Mouse (Mus musculus) layer of hippocampus, postnatal 36 days (tissue): Measurements from ENCODE around the gene Zpr1. TPM values are rescaled to one million over a fixed set of nuclear protein-coding genes. Genes with fewer than 3 reads are reported as not detected.
"Not testable (repeated sequence)": the region's sequence is repeated elsewhere in the genome, so short reads cannot be mapped to it uniquely, and the experiment has no call there.

Source experiments
- DNase-seq, 2 experiments: peaks; one replicate each; pipeline ENCODE4 v3.0.0; 2022
- total RNA-seq, 2 experiments: library from RNA; stranded (reverse); gene quantifications; 2 replicates each; pipeline ENCODE4 v1.2.3; 2021

Zpr1 gene
- total RNA-seq, 2 experiments from 2014 or later = 37.9 to 40.6 TPM

GRCm38 (mm10) chr9:46268343-46268873 lies 4.5 kb upstream of the Zpr1 start, which contains the start of gene Apoa5:
Apoa5 (plus strand) TSS chr9:46268633.
- no peak for DNase-seq

GRCm38 (mm10) chr9:46269125-46269524 lies 3.7 kb upstream of the Zpr1 start:
- DNase-seq = no peak

DNA sequence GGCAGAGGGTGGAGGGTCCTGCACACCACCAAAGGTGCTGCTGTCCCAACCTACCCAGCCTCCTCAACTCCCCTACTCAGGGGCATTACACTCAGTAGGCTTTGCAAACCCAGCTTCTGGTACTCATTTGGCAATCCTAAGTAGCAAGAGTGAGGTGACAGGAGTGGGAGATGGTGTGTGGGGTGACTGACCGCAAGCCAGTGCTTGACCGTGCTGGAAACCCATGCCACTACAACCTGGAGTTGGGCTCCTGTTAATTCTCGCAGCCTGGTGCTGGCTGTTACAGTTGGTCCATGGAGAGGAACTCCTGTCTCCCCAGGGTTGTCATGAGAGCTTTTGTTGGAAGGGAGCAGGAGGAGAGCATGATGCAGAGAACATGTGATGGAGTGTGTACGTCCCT lies 2.1 kb upstream of the Zpr1 start:
- no peak for DNase-seq

- no peak for DNase-seq
These were observed 794 bp upstream of the Zpr1 start for GRCm38 (mm10) chr9:46272070-46272469.

DNA sequence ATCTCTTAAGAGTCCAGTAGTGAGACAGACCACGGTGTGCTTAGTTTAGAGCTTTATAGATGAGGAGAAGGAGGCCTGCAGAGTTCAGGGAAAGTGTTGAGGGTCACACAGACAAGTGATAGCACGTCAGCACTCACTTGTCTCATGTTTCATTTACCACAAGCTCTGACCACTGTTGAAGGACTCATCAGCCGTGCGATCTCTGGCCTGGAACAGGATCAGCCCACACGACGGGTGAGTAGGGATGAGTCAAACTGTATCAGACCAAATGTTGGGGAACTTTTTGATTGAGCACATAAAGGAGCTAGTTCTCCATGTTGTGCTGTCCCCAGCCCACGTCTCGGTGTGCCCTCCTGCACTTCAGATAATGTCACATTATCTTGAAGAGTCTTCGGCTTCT lies 1.6 kb downstream of the Zpr1 start:
- no peak for DNase-seq

DNA sequence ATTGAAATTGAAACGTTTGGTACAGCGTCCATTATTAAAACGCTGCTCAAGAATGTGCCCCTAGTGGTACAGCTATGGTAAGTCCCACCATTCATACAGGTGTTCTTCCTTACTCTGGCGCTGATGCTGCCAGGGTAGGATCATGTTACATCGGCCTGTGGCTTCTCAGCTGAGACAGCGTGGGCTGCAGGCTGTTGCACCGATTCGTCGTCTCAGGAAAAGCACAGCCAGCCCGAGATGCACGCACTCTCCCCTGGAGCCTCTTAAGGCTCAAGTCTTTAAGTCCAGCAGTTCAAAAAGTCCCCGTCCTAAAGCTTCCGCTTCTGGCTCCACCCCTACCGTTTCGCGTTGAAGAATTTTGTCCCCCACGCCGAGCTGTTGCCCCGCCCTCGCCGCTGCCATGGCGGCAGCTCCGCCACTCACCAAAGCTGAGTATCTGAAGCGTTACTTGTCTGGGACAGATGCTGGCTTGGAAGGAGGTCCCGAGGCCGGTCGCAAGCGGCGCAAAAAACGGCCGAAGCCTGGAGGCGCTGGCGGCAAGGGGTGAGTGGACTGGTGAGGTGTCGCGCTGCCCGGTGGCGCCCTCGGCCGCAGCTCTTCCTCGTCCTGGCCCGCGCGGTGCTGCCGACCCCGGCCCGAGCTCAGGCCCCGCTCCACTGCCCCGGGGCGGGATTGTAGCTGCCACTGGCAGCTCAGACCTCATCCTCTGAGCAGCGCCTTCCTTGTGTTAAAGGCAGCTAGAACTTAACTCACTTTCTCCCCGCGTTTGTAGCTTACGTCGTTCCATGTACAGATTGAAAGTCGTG lies 10.0 kb downstream of the Zpr1 start, which contains the start of gene Bud13:
Bud13 (plus strand) TSS at position 378 of the 806 bp plus-strand sequence.
- DNase-seq = peak; percentile 91 to 94

DNA sequence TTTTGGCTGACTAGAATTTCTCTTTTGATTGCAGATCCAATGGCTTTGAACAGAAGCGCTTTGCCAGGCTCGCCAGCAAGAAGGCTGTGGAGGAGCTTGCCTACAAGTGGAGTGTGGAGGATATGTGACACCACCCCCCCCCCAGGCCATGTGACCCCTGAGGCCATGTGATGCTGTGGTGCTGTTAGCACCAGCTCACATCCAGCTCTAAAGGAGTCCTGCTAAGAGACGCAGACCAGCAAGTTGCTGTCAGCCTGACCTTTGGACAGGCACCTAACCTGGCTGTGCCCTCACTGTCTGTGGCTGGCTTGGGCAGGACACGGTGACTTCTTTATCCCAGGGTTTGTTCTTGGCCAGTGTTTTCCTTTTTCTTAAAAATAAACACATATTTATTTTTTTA lies 25.5 kb downstream of the Zpr1 start:
- no peak for DNase-seq

- DNase-seq = peak; percentile 50
These were observed 29.3 kb downstream of the Zpr1 start for GRCm38 (mm10) chr9:46302142-46302541.

- DNase-seq = no peak
These were observed 36.3 kb downstream of the Zpr1 start for GRCm38 (mm10) chr9:46309121-46309520.

DNA sequence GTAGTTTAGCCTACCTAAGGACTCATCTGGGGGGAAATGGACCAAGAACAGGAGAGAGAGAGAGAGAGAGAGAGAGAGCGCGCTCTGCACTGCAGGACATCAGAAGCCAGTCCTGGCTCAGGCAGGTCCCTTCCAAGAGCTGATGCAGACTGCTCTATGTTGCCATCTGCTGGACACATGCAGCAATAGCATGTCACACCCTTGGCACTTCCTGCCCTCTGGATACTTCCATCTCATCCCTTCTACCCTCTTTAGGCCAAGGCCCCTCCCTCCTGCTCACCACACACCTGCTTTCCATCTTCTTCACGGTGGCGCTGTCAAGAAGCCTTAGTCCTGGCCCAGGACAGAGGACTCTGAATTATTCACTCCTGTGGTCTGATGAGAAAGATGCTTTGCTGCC lies 41.6 kb downstream of the Zpr1 start:
- DNase-seq = peak; percentile 48 to 63

- DNase-seq = no peak
These were observed 42.1 kb downstream of the Zpr1 start for GRCm38 (mm10) chr9:46314921-46315320.

- peak; percentile 60 to 64 for DNase-seq
These were observed 43.0 kb downstream of the Zpr1 start for GRCm38 (mm10) chr9:46315807-46316365.

DNA sequence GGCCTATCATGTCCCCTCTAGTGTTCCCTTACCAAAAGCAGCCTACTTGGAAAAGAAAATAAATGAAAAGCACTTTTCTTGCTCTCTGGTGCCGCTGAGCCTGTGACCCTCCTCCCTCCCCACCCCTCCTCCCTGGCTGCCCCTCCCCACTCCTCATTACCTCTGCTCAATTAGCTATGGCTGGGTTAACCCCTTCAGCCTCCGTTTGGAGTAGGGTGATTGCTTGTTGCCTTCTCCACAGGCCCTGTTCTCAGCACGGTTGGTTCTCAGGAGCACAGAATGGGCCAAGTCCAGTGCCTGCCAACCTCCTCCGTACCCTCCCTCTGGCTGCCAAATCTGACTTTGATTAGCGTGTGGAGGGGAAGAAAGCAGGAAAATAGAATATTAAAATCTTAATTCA lies 43.5 kb downstream of the Zpr1 start:
- DNase-seq = peak in 1 of 2 experiments; percentile 51

DNA sequence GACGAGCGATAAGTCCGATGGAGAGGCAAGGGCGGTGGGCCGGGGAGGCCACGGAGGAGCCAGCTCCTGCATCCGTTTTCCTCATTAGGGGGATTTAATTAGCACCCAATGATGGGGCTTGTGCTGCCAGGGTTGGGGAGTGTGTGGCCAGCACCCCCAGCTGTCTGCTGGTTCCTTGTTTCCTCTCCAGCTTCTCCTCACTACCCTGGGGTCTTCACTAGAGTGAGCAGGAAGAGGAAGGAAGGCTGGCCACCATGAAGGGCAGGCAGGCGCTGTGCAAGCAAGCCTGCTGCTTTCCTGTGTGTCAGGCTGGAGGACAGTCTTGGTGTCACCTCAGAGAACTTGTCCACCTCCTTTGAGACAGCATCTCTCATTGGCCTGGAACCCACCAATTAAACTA lies 44.0 kb downstream of the Zpr1 start:
- DNase-seq = peak in 1 of 2 experiments; percentile 46

- no peak for DNase-seq
These were observed 45.1 kb downstream of the Zpr1 start for GRCm38 (mm10) chr9:46317957-46318356.

DNA sequence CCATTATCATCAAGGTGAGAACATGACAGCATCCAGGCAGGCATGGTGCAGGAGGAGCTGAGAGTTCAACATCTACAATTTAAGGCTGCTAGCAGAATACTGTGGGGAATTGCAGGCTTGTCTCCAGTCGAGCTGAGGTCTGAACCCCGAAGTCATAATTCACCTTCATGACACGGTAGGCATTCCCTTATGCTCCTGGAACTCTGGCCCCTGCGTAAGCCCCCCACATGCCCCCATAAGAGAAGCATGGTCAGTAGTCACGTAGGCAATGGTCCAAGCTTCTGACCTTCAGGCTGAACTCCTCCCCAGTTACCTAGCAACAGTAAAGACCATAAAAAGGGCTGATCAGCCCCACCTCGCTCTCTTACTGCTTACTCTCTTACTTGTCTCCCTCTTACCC lies 47.0 kb downstream of the Zpr1 start, which contains the start of gene 4931429L15Rik:
4931429L15Rik (minus strand) TSS at position 101 of the 400 bp plus-strand sequence.
- DNase-seq = not testable (repeated sequence)

- DNase-seq = no peak
These were observed 47.6 kb downstream of the Zpr1 start for GRCm38 (mm10) chr9:46320461-46320860.

- no peak for DNase-seq
These were observed 54.0 kb downstream of the Zpr1 start for GRCm38 (mm10) chr9:46326694-46327405.

GRCm38 (mm10) chr9:46327706-46328571 lies 55.1 kb downstream of the Zpr1 start:
- no peak for DNase-seq

DNA sequence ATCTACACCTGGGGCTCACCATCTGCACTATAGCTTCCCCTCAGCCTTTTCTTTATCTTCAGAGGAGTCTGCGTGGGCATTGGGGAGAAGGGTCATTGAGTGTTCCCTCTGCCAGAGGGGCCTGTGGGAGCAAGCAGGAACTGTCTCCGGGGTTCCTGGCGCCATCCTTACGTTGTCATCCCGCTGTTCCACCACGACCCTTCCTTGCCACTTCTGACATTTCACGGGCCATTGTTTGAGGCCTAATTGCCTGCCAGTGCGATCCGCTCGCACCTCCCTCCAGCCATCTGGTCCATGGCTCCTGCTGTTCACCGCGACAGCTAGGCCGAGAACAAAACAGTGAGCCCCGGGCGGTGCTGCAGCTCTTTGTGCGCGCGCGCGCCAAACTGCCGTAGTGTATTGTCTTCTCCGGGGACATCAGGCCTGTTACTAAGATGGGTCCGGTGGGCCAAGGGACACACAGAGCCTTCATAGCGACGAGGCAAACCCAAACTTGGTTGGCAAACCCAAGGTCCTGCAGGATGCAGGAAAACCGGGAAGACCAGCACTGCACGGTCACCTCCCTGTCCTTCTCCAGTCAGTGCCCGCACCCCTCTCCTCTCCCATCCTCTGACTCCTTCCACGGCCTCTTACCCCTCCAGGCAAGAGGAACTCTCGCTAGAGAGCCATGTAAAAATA lies 55.8 kb downstream of the Zpr1 start:
- DNase-seq = peak; percentile 63

- DNase-seq = no peak
These were observed 56.4 kb downstream of the Zpr1 start for GRCm38 (mm10) chr9:46329250-46329648.
